Mouse (Mus musculus) bone marrow macrophage, adult 2 months (primary cell): ENCODE measurements around the gene Cadps2. TPM values are rescaled to one million over a fixed set of nuclear protein-coding genes. Genes with fewer than 3 reads are reported as not detected.

Source experiments
- H3K27ac ChIP-seq: 2 replicates; pipeline ENCODE4 v1.5.1; 2012; ENCODE audit warnings: low read depth, low read length; ENCODE audit not compliant: insufficient read depth
- H3K4me1 ChIP-seq: 2 replicates; pipeline ENCODE4 v1.6.1; 2012; ENCODE audit warnings: low read length; ENCODE audit not compliant: control insufficient read depth, insufficient read depth
- H3K4me3 ChIP-seq: 2 replicates; pipeline ENCODE4 v1.5.1; 2012; ENCODE audit warnings: mild to moderate bottlenecking, low read length, moderate library complexity; ENCODE audit not compliant: insufficient read depth
- CTCF ChIP-seq: IDR thresholded peaks from 2 replicates; pipeline ENCODE4 v1.5.1; 2012; ENCODE audit warnings: low read depth, mild to moderate bottlenecking, low read length, moderate library complexity
- POLR2A ChIP-seq: IDR thresholded peaks from 2 replicates; pipeline ENCODE4 v1.6.1; 2012; ENCODE audit warnings: mild to moderate bottlenecking, low read depth, low read length, borderline replicate concordance
- polyA plus RNA-seq: library from polyadenylated mRNA; stranded (reverse); fragments of >200 nt; gene quantifications from 2 replicates; pipeline ENCODE4 v1.2.4, GENCODE M21; 2012; ENCODE audit not compliant: missing spikeins, insufficient read depth, insufficient read length

Cadps2 gene
- polyA plus RNA-seq, 1 experiment = not detected

GRCm38 (mm10) chr6:23272542-23272941 is 566.7 kb downstream of the Cadps2 start:
- no peak for TF ChIP-seq POLR2A
- TF ChIP-seq CTCF = no peak
- Histone ChIP-seq H3K4me3 (no peak overlapping the region), H3K4me1 (no peaks in the 10 kb centered on the region), H3K27ac (no peak overlapping the region)

DNA sequence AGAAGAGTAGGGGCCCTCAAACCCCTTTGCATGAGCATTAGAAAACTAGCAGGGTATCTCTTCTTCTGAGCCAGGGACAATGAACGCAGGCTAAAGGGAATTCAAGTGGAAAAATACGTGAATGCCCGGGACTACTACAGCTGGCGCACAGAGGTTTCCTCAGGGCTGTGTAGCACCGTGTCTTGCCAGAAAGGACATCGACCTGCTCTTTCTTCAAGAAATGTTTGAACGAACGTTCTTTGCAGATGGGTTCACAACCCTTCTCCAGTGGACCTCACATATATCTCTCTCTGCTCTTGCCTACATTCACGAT is 578.5 kb downstream of the Cadps2 start:
- TF ChIP-seq CTCF (no peak), POLR2A (no peak)
- H3K4me3 ChIP-seq = no peak overlapping the region
- H3K27ac ChIP-seq = no peak overlapping the region
- H3K4me1 ChIP-seq = no peaks in the 10 kb centered on the region

GRCm38 (mm10) chr6:23260016-23260737 is 579.0 kb downstream of the Cadps2 start:
- H3K27ac ChIP-seq = no peak overlapping the region
- no peaks in the 10 kb centered on the region for H3K4me1 ChIP-seq
- TF ChIP-seq CTCF = no peak
- no peak for TF ChIP-seq POLR2A
- no peak overlapping the region for H3K4me3 ChIP-seq

DNA sequence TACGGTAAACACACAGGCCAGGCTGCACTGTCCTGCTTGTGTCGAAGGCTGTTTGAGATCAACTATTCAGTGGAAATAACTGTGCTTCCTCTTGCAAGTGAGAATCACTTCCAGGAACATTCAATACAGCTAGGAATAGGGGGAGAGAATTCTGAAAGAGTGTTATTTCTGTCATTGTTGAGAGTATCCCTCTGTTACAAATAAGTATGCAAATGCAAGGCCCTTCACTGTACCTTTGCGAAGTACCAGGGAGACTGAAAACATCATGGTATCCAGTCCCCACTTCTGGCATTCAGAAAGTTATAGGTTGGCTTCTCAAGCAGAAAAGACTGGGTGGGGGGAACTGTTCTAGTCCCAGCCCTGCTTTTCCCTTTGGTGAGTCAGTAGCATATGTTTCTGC is 581.2 kb downstream of the Cadps2 start:
- Histone ChIP-seq H3K4me1 (no peaks in the 10 kb centered on the region), H3K4me3 (no peak overlapping the region), H3K27ac (no peak overlapping the region)
- TF ChIP-seq CTCF (no peak), POLR2A (no peak)

GRCm38 (mm10) chr6:23255161-23255560 is 584.1 kb downstream of the Cadps2 start:
- H3K27ac ChIP-seq = no peak overlapping the region
- H3K4me3 ChIP-seq = no peak overlapping the region
- TF ChIP-seq CTCF (no peak), POLR2A (no peak)
- no peaks in the 10 kb centered on the region for H3K4me1 ChIP-seq

DNA sequence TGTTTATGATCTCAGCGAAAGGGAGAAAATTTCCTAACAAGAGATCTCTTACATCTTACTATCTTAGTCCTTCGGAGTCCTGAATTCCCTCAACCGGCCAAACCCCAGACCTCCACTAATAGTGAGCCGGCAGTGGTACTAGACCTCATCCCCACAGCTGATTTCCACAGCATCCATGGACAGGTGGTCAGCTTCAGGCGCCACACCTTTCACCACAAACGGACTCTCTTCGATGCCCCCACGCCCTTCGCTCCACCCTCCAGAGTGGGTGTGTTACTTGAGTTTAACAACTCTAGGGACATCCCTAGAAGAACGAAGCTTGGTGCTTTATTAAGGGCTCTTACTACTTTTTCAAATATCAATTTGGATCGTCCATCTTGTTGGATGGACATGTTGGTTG is 584.6 kb downstream of the Cadps2 start:
- Histone ChIP-seq H3K4me1 (no peaks in the 10 kb centered on the region), H3K4me3 (no peak overlapping the region), H3K27ac (no peak overlapping the region)
- no peak for TF ChIP-seq CTCF
- TF ChIP-seq POLR2A = no peak

DNA sequence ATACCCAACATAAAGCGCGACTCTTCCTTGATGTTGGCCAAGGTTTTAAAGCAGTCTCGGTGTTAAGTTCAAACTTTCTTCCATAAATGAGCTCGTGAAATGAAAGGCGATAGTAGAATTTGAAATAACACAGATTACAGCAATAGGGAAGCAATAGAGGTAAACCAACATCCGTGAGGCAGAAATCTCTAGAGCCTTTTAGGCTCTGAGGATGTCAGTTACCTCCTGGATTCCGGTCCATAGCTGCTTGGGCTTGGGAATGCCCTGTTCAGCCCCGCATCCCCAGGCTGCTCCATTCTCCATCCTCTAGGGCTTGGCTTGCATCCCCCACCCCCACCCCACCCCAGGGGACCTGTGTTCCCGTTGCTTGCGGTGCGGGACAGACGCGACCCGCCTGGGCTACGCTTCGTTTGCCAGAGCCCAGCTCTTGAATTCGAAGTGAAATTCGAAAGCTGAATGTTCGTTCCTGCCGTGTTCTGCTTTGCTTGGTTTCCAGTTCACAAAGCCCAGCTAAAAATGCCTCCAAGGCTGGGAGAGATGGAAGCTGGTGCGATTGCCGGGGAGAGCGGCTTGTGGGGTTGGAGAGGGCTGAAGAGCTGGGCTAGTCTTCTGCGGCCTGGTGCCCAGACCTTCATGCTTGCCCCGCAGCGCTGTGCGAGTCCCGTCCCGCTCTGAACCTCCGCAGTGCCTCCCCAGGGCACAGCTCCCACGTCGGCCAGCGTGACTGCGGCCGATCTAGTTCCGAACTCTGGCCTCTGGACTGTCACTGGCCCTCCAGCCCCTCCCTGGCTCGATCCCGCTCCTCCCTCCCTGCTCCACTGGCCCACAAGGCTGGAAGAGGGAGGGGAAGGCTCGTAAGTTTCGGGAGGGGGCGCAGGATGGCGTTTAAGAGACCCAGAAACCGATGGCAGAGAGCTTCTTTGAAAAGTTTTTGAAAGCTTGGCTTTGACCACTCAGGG is 585.6 kb downstream of the Cadps2 start:
- no peaks in the 10 kb centered on the region for H3K4me1 ChIP-seq
- H3K4me3 ChIP-seq = no peak overlapping the region
- TF ChIP-seq POLR2A (no peak), CTCF (no peak)
- H3K27ac ChIP-seq = no peak overlapping the region

- no peaks in the 10 kb centered on the region for H3K4me1 ChIP-seq
- TF ChIP-seq POLR2A (no peak), CTCF (no peak)
- H3K4me3 ChIP-seq = no peak overlapping the region
- no peak overlapping the region for H3K27ac ChIP-seq
Observed at GRCm38 (mm10) chr6:23252196-23253135, 586.8 kb downstream of the Cadps2 start.

DNA sequence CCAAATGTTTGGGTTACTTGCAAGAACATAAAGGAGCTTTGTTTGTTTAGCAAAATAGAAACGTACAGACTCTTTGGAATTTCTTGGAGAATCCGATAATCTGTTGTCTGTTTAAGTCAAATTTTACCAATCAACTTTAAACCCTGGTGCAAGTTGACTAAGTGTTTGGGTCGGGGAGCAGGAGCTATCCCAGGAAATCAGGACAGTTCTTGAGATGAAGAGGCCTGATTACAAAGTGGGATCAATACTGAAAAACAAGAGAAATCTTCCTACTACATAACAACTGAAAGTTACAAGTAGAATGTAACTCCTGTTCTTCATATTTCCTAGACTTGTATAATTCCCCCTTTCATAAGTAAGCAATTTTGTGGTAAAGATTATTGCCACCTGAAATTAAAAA is 587.8 kb downstream of the Cadps2 start:
- Histone ChIP-seq H3K27ac (no peak overlapping the region), H3K4me1 (no peaks in the 10 kb centered on the region), H3K4me3 (no peak overlapping the region)
- no peak for TF ChIP-seq POLR2A
